Mouse (Mus musculus) forebrain, embryonic 16.5 days (tissue): ENCODE data around the gene Hsd17b1. TPM values are rescaled to one million over a fixed set of nuclear protein-coding genes. Genes with fewer than 3 reads are reported as not detected.

Experiments used
- ATAC-seq: fragments of 200-750 bp; cut with Nextera tagmentation; 2 replicates; pipeline ENCODE4 v1.8.0; 2017; ENCODE audit warnings: mild to moderate bottlenecking, moderate library complexity
- H3K27ac ChIP-seq: fragments of 300-500 bp; sonication (generic); 2 replicates; pipeline ENCODE4 v1.5.1; 2014; ENCODE audit warnings: low read length, control low read depth
- H3K27me3 ChIP-seq: fragments of 300-500 bp; sonication (generic); replicated peaks from 2 replicates; pipeline ENCODE4 v1.6.1; 2014; ENCODE audit warnings: low read length; ENCODE audit not compliant: control insufficient read depth, insufficient read depth
- H3K36me3 ChIP-seq: fragments of 300-500 bp; sonication (generic); 2 replicates; pipeline ENCODE4 v1.6.1; 2014; ENCODE audit not compliant: control insufficient read depth, insufficient read depth
- H3K4me1 ChIP-seq: fragments of 300-500 bp; sonication (generic); replicated peaks from 2 replicates; pipeline ENCODE4 v1.6.1; 2014; ENCODE audit warnings: low read length; ENCODE audit not compliant: control insufficient read depth, insufficient read depth
- H3K4me2 ChIP-seq: fragments of 300-500 bp; sonication (generic); 2 replicates; pipeline ENCODE4 v1.6.1; 2014; ENCODE audit warnings: mild to moderate bottlenecking, low read length, control low read depth
- H3K4me3 ChIP-seq: fragments of 300-500 bp; sonication (generic); replicated peaks from 2 replicates; pipeline ENCODE4 v1.5.1; 2014; ENCODE audit warnings: mild to moderate bottlenecking, low read length, control low read depth
- H3K9ac ChIP-seq: fragments of 300-500 bp; sonication (generic); replicated peaks from 2 replicates; pipeline ENCODE4 v1.6.1; 2014; ENCODE audit warnings: low read depth, low read length, control low read depth
- H3K9me3 ChIP-seq: fragments of 300-500 bp; sonication (generic); 2 replicates; pipeline ENCODE4 v1.6.1; 2016; ENCODE audit warnings: low read length; ENCODE audit not compliant: control insufficient read depth
- WGBS: fragments of 180-500 bp; shearing (Covaris S2); extraction: QIAGEN DNeasy Blood & Tissue Kit; methylation state at CpG from one replicate; pipeline ENCODE4 v1.1.7; 2014; 5-methylcytosine and 5-hydroxymethylcytosine counted together
- polyA plus RNA-seq: library from polyadenylated mRNA; unstranded; fragments of >200 nt; fragmentation: Nextera tagmentation; extraction: Ambion mirVana; gene quantifications from 2 replicates; pipeline ENCODE4 v1.2.1, GENCODE M21; 2015

Gene Hsd17b1
- polyA plus RNA-seq, 1 experiment from 2014 or later: 0.25 TPM

DNA sequence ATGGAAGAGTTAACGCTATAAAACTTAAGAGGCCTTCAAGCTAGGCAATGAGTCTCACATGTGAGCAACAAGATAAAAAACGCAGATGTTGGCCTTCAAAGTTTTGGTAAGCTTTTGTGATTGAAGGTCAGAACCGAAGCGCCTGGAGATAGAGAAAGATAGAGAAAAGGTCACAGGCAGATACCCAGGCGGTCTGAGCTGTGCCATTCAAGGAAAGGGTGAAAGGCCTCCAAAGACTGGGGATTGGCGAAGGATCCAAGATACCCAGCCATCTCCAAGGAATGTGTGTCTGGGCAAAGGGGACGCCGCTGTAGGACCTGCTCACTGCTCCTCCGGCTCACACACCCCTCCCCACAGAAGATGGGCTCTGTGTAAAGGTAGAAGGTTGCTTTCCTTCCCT, 13.2 kb upstream of the Hsd17b1 start:
- no peak overlapping the region for H3K4me3 ChIP-seq
- WGBS: 93% methylated on average over 9 of the region's 9 CpGs
- ATAC-seq: no peak
- peaks cover 6% of the 10 kb centered on the region; the same call in 1 of the 2 replicates for H3K36me3 ChIP-seq
- no peak overlapping the region for H3K4me2 ChIP-seq
- H3K27me3 ChIP-seq: no peaks in the 10 kb centered on the region
- H3K9me3 ChIP-seq: no peaks in the 10 kb centered on the region
- H3K27ac ChIP-seq: no peak overlapping the region
- H3K4me1 ChIP-seq: peaks cover 17% of the 10 kb centered on the region
- no peak overlapping the region for H3K9ac ChIP-seq

DNA sequence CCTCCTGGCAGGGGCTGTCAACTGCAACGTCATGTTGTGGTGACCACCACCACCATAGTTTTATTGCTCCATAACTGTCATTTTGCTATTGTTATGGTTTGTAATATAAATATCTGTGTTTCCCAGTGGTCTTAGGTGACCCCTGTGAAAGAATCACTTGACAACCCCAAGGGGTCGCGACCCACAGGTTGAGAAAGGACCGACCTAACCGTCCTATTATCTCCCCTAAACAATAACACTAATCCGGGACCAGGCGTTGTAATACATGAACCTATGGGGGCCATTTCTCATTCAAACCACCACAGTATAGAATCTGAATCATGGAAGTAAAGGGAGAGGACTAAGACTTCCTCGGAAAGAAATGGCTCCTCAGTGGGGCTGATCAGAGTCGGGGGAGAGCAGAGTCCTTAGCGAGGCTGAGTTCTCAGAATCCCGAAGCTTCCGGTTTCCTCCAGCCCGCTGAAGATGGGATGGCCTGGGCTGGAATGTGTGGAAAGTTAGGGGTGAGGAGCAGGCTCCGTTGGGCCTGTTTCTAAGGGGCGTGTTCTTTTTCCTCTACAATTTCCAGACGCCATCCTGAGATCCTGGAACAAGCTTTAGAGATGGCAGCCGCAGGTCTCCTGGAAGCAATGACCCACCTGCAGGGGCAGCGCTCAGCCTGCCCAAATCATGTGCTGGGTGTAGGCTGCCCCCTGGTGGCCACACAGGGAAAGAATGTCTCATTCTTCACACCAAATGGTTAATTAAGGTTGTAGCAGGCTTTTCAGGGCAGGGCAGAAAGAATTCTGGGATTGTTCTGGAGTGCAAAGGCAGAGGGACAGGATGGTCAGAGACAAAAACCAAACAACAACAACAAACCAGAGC, 11.4 kb upstream of the Hsd17b1 start:
- no peaks in the 10 kb centered on the region for H3K9me3 ChIP-seq
- peak overlapping the region; percentile 17 for H3K4me3 ChIP-seq
- H3K4me1 ChIP-seq: peaks cover 25% of the 10 kb centered on the region
- ATAC-seq: peak; percentile 29
- 16% methylated on average over 18 of the region's 18 CpGs for WGBS
- peak overlapping the region; percentile 48 for H3K4me2 ChIP-seq
- H3K36me3 ChIP-seq: peaks cover 6% of the 10 kb centered on the region; the same call in 1 of the 2 replicates
- H3K9ac ChIP-seq: peak overlapping the region; percentile 14; the same call in 1 of the 2 replicates
- H3K27me3 ChIP-seq: no peaks in the 10 kb centered on the region
- H3K27ac ChIP-seq: no peak overlapping the region

DNA sequence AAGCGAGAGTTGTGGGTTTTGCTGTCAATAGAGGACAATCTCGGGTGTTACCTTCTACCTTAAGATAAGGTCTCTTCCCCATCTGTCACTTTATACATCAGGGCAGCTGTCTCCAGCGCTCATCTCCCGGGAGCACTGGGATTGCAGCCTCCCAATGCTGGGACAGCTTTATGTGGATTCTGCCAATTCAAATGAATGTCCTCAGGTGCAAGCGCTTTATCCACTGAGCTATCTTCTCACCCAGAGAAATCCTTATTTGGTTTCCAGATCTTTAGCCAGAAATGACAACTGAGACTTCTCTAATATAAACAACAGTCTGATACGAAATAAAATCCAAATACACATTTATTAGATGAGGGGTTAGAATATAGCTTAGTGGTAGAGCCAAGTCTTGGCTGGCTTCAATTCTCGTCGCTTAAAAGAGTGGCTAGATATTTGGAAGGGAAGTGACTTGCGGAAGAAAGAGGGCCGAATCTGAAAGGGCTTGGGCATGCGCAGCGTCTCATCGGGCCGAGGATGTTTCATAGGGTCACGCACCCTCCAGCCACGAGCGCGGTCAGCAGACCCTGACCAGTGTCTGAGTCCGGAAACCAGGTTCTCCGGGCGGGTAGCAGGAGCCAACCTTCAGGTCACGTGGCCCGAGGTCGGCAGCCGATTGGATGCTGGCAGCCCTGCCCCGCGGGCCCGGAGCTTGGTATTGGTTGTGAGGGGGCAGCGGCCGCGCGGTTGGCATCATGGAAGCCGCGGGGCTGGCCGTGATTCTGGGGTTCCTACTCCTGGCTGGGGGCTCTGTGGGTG, 8.6 kb upstream of the Hsd17b1 start, which contains the start of gene Naglu:
TSS of gene Naglu (plus strand) at position 622 of the 798 bp plus-strand sequence.
- H3K4me3 ChIP-seq: peak within 1 kb of the TSS; percentile 76
- H3K9me3 ChIP-seq: no peaks in the 10 kb centered on the region
- no peaks in the 10 kb centered on the region for H3K36me3 ChIP-seq
- peak within 1 kb of the TSS; percentile 93 for H3K4me2 ChIP-seq
- ATAC-seq: peak; percentile 91
- H3K9ac ChIP-seq: peak within 1 kb of the TSS; percentile 88
- 5% methylated on average over 35 of the region's 35 CpGs for WGBS
- H3K27ac ChIP-seq: peak within 1 kb of the TSS; percentile 53
- H3K4me1 ChIP-seq: peaks cover 22% of the 10 kb centered on the region
- H3K27me3 ChIP-seq: no peaks in the 10 kb centered on the region

DNA sequence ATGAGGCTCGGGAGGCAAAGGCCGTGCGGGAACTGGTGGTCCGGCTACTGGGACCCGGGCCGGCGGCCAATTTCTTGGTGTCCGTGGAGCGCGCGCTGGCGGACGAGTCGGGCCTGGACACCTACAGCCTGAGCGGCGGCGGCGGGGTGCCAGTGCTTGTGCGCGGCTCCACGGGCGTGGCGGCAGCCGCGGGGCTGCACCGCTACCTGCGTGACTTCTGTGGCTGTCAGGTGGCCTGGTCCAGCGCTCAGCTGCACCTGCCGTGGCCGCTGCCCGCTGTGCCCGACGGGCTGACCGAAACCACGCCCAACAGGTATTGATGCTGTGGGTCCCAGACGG, 8.1 kb upstream of the Hsd17b1 start:
- WGBS: under 1% methylated on average over 36 of the region's 36 CpGs
- peak overlapping the region; percentile 53; the same call in 1 of the 2 replicates for H3K27ac ChIP-seq
- peak overlapping the region; percentile 93 for H3K4me2 ChIP-seq
- peak overlapping the region; percentile 88 for H3K9ac ChIP-seq
- no peaks in the 10 kb centered on the region for H3K9me3 ChIP-seq
- H3K4me3 ChIP-seq: peak overlapping the region; percentile 76
- no peaks in the 10 kb centered on the region for H3K36me3 ChIP-seq
- peaks cover 22% of the 10 kb centered on the region for H3K4me1 ChIP-seq
- no peaks in the 10 kb centered on the region for H3K27me3 ChIP-seq
- peak; percentile 59 for ATAC-seq

DNA sequence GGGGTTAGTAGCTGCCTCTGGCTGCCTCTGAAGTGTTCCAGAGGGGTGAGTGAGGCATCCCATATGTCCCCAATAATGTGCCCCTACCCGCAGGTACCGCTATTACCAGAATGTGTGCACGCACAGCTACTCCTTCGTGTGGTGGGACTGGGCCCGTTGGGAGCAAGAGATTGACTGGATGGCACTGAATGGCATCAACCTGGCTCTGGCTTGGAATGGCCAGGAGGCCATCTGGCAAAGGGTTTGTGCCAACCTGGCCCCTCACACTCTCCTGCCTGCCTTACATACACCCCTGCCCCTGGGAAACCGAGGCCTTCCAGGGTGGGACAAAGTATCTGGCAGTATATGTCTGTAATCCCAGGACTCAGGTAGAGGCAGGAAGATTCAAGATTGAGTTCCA, 7.2 kb upstream of the Hsd17b1 start:
- ATAC-seq: no peak
- Histone ChIP-seq H3K27me3 (no peaks in the 10 kb centered on the region), H3K4me2 (peak overlapping the region; percentile 93), H3K4me3 (no peak overlapping the region), H3K4me1 (peaks cover 22% of the 10 kb centered on the region), H3K9me3 (no peaks in the 10 kb centered on the region), H3K9ac (peak overlapping the region; percentile 88), H3K36me3 (no peaks in the 10 kb centered on the region), H3K27ac (no peak overlapping the region)
- 64% methylated on average over 6 of the region's 6 CpGs for WGBS

DNA sequence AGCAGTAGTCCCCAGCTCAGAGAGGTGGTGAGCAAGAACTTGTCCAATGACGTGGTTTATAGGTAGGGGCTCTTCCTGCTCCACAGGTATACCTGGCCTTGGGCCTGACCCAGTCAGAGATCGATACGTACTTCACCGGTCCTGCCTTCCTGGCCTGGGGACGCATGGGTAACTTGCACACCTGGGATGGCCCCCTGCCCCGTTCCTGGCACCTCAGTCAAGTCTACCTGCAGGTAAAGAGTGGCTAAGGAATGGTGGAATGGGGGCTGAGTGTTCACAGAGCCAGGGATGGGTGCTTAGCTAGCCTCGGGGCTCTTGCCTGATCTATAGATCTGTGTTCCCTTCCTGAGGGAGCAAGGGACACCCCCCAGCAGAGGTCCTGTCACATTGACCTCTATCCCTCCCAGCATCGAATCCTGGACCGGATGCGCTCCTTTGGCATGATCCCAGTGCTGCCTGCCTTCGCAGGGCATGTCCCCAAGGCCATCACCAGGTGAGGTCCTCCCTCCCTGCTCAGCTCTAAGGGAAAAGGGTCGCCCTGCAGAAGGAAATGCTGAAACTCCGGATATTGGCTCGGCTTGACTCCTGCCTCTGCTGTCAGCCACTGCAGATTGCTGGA, 6.3 kb upstream of the Hsd17b1 start:
- Histone ChIP-seq H3K9ac (no peak overlapping the region), H3K36me3 (no peaks in the 10 kb centered on the region), H3K4me1 (peaks cover 18% of the 10 kb centered on the region), H3K9me3 (no peaks in the 10 kb centered on the region), H3K27ac (no peak overlapping the region), H3K4me2 (no peak overlapping the region), H3K4me3 (no peak overlapping the region), H3K27me3 (no peaks in the 10 kb centered on the region)
- no peak for ATAC-seq
- 75% methylated on average over 14 of the region's 14 CpGs for whole genome bisulfite sequencing

DNA sequence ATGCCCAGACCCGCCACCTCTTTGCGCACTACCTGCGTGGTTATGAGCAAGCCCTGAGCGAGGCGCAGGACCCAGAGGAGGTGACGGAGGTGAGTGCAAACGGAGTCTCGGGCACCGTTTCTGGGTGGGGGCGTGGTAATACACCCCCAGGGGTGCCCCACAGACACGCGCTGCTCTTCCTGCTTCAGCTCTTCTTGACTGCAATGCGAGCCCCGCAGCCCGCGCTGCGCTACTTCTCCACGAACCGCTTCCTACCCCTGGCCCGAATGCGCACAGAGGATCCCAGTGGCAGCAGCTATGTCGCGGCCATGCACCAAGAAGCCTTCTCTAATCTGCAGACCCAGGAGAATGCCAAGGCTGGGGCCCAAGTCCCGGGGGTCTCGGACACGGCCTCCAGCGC, 1.5 kb downstream of the Hsd17b1 start:
- no peak overlapping the region for H3K4me2 ChIP-seq
- H3K4me3 ChIP-seq: no peak overlapping the region
- ATAC-seq: no peak
- H3K4me1 ChIP-seq: peaks cover 16% of the 10 kb centered on the region
- no peak overlapping the region for H3K27ac ChIP-seq
- no peaks in the 10 kb centered on the region for H3K36me3 ChIP-seq
- 1% methylated on average over 27 of the region's 27 CpGs for WGBS
- H3K9ac ChIP-seq: no peak overlapping the region
- no peaks in the 10 kb centered on the region for H3K9me3 ChIP-seq
- H3K27me3 ChIP-seq: peaks cover 40% of the 10 kb centered on the region

DNA sequence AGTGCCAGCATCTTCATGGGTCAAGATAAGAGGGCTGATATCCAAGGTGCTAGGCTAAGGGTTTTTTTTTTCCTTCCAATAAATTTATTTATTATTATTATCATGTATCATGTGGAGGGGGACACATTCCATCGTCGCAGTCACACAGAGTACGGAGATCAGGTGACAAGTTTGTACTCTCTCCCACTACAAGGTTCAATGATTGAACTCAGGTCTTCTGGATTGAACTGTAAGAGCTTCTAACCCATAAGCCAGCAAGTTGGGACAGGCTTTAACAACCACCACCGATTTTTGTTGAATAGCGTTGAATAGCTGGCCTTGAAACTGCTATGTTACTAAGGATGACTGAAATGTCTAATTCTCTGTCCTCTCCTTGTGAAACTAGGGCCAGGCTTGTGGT, 2.2 kb downstream of the Hsd17b1 start:
- WGBS: 60% methylated on average over 5 of the region's 5 CpGs
- Histone ChIP-seq H3K9me3 (no peaks in the 10 kb centered on the region), H3K9ac (no peak overlapping the region), H3K4me2 (no peak overlapping the region), H3K4me3 (no peak overlapping the region), H3K27me3 (peaks cover 40% of the 10 kb centered on the region), H3K4me1 (peaks cover 16% of the 10 kb centered on the region), H3K27ac (no peak overlapping the region), H3K36me3 (no peaks in the 10 kb centered on the region)
- no peak for ATAC-seq

DNA sequence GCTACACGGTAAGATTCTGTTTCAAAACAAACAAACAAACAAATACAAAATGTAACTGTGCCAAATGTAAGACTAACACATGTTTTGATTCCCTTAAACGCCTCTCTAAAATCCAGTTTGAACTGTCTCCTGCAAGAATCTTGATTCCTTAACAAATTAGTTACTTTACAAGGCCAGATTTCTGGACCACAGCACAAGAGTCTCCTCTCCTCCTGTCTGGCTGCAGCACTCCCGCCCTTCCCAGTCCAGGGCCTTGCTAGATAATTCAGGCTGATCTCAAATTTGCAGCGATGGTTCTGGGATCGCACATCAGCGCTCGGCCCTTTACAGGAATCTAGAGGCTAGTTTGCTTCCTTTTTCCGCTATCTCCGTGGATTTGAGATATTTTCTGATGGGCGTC, 3.4 kb downstream of the Hsd17b1 start:
- peak overlapping the region; percentile 94 for H3K27ac ChIP-seq
- peaks cover 24% of the 10 kb centered on the region for H3K4me1 ChIP-seq
- peak overlapping the region; percentile 100 for H3K4me2 ChIP-seq
- peak overlapping the region; percentile 94 for H3K9ac ChIP-seq
- H3K4me3 ChIP-seq: peak overlapping the region; percentile 91
- H3K36me3 ChIP-seq: no peaks in the 10 kb centered on the region
- peaks cover 40% of the 10 kb centered on the region for H3K27me3 ChIP-seq
- ATAC-seq: no peak
- 4% methylated on average over 10 of the region's 10 CpGs for WGBS
- H3K9me3 ChIP-seq: no peaks in the 10 kb centered on the region
